Mouse (Mus musculus) neural tube, embryonic 10.5 days (tissue): ENCODE results near the gene Fbxo34.
"Not testable (repeated sequence)": the region's sequence is repeated elsewhere in the genome, so short reads cannot be mapped to it uniquely, and the experiment has no call there.

Experiments
- DNase-seq: peaks from one replicate; pipeline ENCODE4 v3.0.0-alpha.2; 2017; ENCODE audit warnings: low spot score; ENCODE audit errors: extremely low spot score

The Fbxo34 gene

GRCm38 (mm10) chr14:47450121-47450520 is at the start of gene Fbxo34:
Gene Fbxo34, plus strand, starts transcription at chr14:47450421.
- DNase-seq = not testable (repeated sequence)

- DNase-seq = no peak
Measured at GRCm38 (mm10) chr14:47402735-47403134, 47.5 kb upstream of the Fbxo34 start.

GRCm38 (mm10) chr14:47406000-47406399 is 44.2 kb upstream of the Fbxo34 start:
- no peak for DNase-seq

GRCm38 (mm10) chr14:47417346-47417745 is 32.9 kb upstream of the Fbxo34 start:
- DNase-seq = no peak

GRCm38 (mm10) chr14:47417775-47418665 is 32.2 kb upstream of the Fbxo34 start, which contains the start of gene Dlgap5:
Gene Dlgap5, minus strand, starts transcription at chr14:47418407.
- peak; percentile 91 for DNase-seq

- DNase-seq = no peak
Measured at GRCm38 (mm10) chr14:47418666-47418991, 31.6 kb upstream of the Fbxo34 start.

GRCm38 (mm10) chr14:47419034-47419625 is 31.1 kb upstream of the Fbxo34 start:
- no peak for DNase-seq

- DNase-seq = no peak
Measured at GRCm38 (mm10) chr14:47419723-47420276, 30.4 kb upstream of the Fbxo34 start.

GRCm38 (mm10) chr14:47421606-47422005 is 28.6 kb upstream of the Fbxo34 start:
- DNase-seq = no peak

- DNase-seq = no peak
Measured at GRCm38 (mm10) chr14:47422466-47422865, 27.8 kb upstream of the Fbxo34 start.

GRCm38 (mm10) chr14:47432987-47433386 is 17.2 kb upstream of the Fbxo34 start:
- DNase-seq = no peak

- no peak for DNase-seq
Measured at GRCm38 (mm10) chr14:47438947-47439346, 11.3 kb upstream of the Fbxo34 start.

- no peak for DNase-seq
Measured at GRCm38 (mm10) chr14:47444907-47445306, 5.3 kb upstream of the Fbxo34 start.

GRCm38 (mm10) chr14:47445331-47446095 is 4.7 kb upstream of the Fbxo34 start:
- DNase-seq = no peak

GRCm38 (mm10) chr14:47459556-47459955 is 9.3 kb downstream of the Fbxo34 start:
- no peak for DNase-seq

GRCm38 (mm10) chr14:47461997-47462396 is 11.8 kb downstream of the Fbxo34 start:
- DNase-seq = no peak

GRCm38 (mm10) chr14:47462453-47462852 is 12.2 kb downstream of the Fbxo34 start:
- DNase-seq = no peak

GRCm38 (mm10) chr14:47462877-47463460 is 12.7 kb downstream of the Fbxo34 start:
- no peak for DNase-seq

- DNase-seq = no peak
Measured at GRCm38 (mm10) chr14:47464426-47464825, 14.2 kb downstream of the Fbxo34 start.

GRCm38 (mm10) chr14:47465468-47466175 is 15.4 kb downstream of the Fbxo34 start:
- no peak for DNase-seq

- DNase-seq = peak; percentile 97
Measured at GRCm38 (mm10) chr14:47472359-47472742, 22.1 kb downstream of the Fbxo34 start.
